ENCODE assay signal across 16 mouse cellular contexts in the genomic region with DNA sequence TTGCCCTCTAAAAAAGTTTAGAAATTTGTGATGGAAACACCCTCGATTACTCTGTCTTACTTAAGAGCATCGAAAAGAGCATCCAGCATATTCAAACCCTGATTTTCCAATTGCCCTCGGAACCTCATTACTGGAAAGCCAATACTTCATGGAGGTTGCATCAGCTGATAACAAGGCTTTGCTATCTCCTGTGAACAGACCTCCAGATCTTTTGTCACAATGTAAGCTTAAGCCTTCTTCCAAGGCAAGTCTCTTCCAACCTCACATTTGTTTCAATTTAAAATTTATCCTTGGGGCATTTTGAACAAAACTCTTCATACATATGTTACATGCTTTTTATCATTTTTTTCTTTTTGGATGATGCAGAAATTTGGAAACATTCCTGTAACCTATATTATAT.
"Had no signal": no experiment of that assay in that cellular context is flagged by ENCODE, and none has a peak within 500 bp of the region (broad histone marks: within the 10 kb centered on the region; RNA-seq: fewer than 3 reads in every experiment).

No protein-coding gene starts in this region.

- H3K4me2 ChIP-seq: neural tube, embryonic 13.5 days; neural tube, embryonic 15.5 days; stomach, embryonic 15.5 days had no signal

- H3K36me3 ChIP-seq: neural tube, embryonic 13.5 days; neural tube, embryonic 15.5 days; stomach, embryonic 15.5 days had no signal

- H3K27ac ChIP-seq: neural tube, embryonic 13.5 days; neural tube, embryonic 15.5 days; stomach, embryonic 15.5 days; stomach, postnatal 0 days had no signal

- H3K9me3 ChIP-seq: neural tube, embryonic 13.5 days; neural tube, embryonic 15.5 days; stomach, embryonic 15.5 days had no signal

- H3K9ac ChIP-seq: neural tube, embryonic 13.5 days; neural tube, embryonic 15.5 days; stomach, embryonic 15.5 days had no signal

- H3K27me3 ChIP-seq: neural tube, embryonic 13.5 days; neural tube, embryonic 15.5 days; stomach, embryonic 15.5 days had no signal

- H3K4me3 ChIP-seq: neural tube, embryonic 13.5 days; neural tube, embryonic 15.5 days; stomach, embryonic 15.5 days had no signal

- DNase-seq: retina, postnatal 1 day; right cerebral cortex, adult 18-20 months; right cerebral cortex, postnatal 14 days; right cerebral cortex, postnatal 25 days; right cerebral cortex, postnatal 4 days; spleen, adult 18-20 months; thymus, adult 18-20 months; thymus, adult 2 months; thymus, postnatal 14 days; thymus, postnatal 25 days; thymus, postnatal 36 days; thymus, postnatal 4 days had no signal

- H3K4me1 ChIP-seq: neural tube, embryonic 13.5 days; neural tube, embryonic 15.5 days; stomach, embryonic 15.5 days had no signal
